Mouse (Mus musculus): Measurements from ENCODE around the gene Slc9a9.

Slc9a9 gene

DNA sequence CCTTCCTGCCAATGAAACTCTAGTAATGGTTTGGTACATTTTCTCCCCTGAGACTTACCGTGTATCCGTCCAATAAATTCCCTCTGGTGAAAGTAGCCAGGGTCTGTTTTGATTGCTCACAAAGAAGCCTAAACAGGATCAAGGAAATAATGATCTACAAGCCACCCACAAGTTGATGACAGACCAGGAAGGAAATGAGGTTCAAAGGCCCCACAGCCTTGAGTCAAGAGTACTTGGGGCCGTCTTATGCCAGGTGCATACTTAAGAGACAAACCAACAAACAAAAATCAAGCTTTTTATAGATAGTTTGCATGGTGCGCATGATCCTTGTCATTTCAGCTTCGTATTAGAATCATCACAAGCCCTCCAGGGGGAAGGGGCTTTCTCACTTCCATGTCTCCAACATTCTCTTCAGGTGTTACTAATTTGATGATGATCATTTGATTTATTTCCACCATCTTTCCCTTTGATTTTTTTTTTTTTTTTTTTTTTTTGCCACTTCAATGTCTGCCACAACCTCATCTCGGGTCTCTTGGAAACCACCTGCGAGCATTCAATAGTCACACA, 275.9 kb downstream of the Slc9a9 start:
- no peak for DNase-seq (ENCODE audit: low read depth, low spot score)

DNA sequence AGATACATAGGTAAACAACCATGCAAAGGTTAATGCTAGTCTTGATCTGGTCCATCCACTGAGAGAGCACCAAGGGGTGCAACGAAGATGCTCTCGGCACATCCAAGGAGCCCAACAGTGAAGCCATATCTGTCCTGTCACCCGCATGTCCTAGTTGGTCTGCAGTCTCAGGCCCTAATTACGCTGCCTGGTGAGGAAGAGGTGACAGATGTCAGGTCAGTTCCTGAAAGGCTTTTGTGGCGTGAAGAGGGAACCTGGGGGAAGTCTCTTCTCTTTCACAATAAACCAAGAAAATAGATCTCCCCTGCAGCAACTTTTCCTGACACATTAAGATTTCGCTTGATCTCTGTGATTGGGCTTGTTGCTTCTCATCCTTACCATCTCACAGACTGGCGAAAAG, 277.5 kb downstream of the Slc9a9 start:
- DNase-seq (ENCODE audit: low read depth, low spot score) = no peak

DNA sequence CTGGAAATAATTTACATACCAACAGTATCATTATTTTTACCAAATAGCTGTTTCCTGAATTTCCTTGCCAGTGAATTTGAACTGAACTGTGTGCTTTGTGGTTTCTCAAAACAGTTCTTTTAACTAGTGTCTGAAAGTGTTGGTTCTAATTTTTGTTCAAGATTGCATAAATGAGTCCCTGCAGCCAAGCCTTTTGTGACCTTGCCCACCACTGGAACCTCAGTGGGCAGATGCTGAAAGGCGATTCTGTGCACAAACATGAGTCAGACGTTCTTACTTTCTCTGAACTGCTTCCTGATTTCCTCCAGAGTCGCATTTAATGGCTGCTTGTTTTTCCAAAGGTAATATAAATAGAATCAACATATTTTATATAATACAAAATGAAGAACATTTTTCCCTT, 281.0 kb downstream of the Slc9a9 start:
- DNase-seq (ENCODE audit: low read depth, low spot score) = no peak

DNA sequence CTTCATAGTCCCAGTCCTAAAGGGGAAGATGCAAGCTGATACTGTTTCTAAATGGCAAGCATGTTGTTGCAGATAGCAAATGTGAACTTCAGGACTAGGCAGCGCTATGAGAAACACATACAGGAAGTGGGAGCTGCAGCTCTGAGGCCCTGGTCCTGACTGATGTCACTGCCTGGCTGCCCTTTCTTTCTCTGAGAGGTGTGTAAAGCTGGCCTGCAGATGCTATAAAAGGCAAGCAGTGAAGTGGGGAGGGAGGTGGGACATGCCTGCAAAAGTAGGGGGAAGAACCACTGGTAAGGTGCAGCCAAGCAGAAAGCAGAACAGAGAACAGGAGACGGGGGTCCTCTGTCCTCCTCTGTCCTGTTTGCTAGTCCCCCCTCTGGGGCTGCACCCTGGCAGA, 285.9 kb downstream of the Slc9a9 start:
- DNase-seq (ENCODE audit: low read depth, low spot score) = no peak

DNA sequence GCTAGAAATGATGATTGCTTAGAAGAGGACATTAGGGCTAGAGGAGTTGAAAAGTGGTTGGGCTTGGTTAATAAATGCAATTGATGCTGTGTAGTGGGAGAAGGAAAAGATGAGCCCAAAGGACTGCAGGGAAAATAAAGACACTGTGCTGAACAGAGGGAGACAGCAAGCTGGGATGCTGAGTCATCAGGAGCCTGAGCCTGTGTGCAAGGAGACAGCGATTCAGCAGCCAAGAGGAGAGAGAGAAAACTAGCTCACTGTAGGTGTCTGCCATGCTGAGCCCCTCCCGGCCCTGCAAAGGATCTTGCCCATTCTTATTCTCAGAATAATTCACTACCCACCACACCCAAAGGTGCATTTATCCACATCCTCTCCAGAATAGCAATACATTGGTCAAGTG, 288.7 kb downstream of the Slc9a9 start:
- DNase-seq (ENCODE audit: low read depth, low spot score) = no peak

DNA sequence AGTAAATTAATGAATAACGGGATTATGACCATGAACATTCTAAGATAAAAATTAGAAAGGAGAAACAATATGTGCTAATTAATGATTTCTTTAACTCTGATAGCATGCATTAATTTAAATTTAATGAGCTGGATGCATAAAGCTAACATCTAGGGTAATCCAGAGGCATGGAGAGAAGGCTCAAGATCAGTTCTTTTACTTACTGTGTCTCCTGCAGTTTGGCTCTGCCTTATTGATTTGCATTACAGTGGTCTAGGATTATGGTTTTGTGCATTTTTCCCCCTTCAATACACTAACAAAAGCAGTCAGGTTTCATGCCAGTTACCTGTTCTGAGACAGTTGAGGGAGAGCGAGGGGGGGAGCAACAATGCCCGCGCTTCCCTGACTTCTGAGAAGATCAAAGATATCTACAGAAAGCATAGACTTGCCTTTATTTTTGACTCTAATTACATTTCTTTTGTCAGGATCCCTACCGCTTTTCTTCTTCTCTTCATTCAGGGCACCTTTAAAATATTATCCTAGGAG, 298.9 kb downstream of the Slc9a9 start:
- DNase-seq (ENCODE audit: low read depth, low spot score) = no peak

DNA sequence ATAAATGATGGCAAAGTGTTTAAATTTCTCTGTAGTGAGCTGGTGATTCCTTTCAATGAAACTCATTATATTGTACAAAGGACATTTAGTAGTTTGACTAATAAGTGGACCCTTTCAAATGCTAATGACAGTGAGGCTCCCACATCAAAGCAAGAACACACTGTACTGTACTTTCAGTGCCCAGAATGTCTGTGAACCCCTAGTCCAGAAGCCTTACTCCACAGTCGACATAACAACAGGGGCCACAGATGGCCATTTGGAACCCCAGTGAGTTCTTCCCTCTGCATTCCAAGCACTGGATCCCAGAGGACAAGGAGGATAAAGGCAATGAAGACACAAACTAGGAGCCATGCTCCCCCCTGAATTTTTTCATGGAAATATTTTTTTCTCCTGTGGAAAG, 299.4 kb downstream of the Slc9a9 start:
- DNase-seq (ENCODE audit: low read depth, low spot score) = no peak

DNA sequence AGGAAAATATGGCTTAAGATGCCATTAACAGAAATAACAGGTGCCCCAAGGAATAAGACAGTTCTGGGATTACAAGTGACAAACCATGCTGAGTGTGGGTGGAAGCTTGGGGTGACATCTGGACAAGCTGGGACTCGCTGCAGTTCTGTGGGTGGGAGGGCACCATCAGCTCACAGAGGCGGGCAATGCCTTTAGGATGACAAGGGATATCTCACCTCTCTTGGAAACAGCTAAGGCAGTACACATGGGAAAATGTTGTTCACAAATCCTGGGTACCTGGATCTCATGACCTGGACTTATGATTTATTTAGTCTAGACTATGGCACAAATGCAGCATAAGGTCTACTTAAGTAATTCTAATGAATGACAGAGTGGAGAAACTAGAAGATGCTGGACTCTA, 302.3 kb downstream of the Slc9a9 start:
- no peak for DNase-seq (ENCODE audit: low read depth, low spot score)

DNA sequence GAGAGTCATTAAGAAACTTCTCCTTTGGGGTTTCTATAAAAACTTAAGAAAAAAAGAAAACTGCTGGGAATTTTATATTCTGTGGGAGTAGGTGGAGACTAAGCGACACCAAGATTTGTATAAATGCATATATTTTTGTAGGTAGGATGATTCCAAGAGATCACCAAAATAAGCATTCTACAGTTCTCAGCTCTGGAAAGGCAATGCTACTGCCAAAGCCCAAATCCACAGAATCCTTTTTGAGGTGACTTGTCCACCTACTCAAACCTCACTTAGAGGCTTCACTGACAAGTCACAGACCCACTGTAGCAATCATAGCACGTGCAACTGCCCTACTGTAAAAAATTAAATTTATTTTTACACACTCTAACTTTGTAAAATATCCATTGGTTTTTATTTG, 303.0 kb downstream of the Slc9a9 start:
- no peak for DNase-seq (ENCODE audit: low read depth, low spot score)

DNA sequence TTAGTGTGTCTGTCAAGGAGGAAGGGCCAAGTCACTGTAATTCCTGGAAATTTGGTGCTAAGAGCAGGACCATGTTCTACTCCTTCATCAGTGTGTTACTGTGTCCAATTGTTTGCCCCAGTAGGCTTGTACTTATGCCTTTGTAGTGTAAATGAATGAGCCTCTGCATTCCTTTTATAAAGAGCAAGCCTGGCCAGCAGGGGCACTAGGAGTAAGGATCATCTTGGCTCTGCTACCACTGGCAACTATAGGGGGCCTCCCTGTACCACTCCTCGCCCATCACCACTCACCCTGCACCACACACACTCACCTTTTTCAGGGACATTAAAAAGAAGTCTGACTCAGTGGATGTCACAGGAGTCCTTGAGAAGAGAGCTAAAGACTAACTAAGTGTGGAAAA, 306.5 kb downstream of the Slc9a9 start:
- no peak for DNase-seq (ENCODE audit: low read depth, low spot score)

DNA sequence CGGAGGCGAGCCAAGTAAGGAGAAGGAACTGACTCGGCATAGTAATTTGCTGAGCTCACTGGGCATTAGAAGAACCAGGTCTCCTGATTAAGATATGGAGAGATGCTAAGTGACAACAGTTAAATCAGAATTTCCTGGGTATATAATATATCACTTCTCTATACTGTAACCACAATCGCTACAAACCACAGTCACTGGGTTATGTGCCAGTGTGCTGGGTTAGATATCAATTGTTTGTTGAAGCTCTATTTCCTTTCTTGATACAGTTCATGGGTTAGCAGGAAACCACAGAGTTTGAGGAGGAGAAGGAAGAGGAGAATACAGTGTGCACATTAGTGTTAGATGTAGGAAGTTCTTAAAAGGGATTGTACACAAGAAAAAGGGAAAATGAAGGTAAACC, 323.9 kb downstream of the Slc9a9 start:
- DNase-seq (ENCODE audit: low read depth, low spot score) = no peak

DNA sequence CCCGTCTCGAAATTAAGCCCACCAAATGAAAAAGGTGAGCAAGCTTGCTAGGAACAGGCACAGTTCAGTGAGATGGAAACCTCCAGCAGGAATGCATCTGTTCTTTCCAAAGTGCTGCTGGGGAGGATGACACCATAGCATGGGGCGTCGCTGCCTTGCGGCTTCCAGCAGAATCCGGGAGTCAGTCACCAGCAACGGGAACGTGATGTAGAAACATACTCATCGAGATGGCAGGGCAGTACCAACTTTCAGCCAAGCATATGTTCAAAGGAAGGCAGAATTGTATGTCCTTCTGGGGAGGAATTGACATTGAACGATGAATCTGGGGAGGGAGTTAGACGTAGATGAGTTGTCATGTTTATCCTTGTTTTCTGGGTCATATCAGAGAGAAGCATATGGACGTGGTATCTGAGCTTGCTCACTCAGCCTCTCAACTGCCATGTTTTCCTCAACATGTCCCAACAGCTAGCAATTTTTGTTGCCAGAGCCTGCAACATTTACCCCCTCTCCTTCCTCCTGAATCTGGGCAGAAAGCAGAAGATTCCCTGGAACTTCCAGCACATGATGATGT, 350.5 kb downstream of the Slc9a9 start:
- no peak for DNase-seq (ENCODE audit: low read depth, low spot score)

DNA sequence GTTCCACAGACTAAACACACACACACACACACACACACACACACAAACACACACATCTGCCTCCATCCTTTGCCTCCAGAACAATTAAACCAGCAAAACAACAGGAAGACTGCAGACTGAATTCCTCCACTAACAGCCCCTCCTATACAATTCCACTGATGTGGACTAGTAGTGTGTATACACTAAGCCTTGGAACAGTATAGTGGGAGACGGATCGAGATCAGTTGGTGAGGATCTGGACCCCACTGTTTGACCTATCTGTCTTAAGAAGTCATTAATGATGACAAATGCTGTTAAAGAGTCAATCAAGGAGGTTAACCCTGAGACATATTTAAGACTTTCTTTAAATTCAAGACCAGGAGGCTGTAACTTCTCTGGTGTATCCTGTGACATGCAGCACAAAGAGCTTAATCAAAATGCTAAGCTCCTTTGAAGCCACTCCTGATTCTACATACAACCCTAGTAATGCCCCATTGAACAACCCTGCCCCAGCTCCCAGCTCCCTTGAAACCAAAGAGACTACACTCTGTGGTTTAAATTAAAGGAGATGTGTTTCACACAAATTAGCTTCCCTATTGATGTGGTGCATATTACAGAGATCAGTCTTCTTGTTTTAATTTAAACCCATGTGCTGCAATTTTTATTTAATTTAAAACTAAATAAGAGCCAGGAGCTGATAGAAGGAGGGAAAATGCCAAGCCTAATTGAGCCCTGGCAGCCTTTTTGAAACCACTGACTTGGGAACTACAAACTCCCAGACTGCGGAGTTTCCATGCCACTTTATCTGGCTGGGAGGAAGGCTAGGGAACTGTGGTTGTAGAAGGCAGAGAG, 364.6 kb downstream of the Slc9a9 start:
- no peak for DNase-seq (ENCODE audit: low read depth, low spot score)

DNA sequence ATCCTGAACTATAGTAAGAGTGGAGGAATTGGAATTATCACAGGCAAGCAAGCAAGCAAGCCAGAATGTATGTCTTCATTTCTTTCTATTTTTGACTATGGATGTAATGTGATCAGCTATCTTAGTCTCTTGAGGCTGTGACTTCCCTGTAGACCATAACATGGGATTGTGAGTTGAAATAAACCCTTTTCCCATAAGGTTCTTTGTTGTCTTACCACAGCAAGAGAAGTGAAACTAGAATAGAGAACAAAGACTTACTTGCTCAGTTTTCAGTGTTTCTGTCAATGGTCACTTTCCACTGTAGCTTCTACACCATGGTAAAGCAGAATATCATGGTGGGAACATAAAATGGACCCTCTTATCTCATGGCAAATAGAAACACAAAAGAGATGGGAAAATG, 366.5 kb downstream of the Slc9a9 start:
- no peak for DNase-seq (ENCODE audit: low read depth, low spot score)

DNA sequence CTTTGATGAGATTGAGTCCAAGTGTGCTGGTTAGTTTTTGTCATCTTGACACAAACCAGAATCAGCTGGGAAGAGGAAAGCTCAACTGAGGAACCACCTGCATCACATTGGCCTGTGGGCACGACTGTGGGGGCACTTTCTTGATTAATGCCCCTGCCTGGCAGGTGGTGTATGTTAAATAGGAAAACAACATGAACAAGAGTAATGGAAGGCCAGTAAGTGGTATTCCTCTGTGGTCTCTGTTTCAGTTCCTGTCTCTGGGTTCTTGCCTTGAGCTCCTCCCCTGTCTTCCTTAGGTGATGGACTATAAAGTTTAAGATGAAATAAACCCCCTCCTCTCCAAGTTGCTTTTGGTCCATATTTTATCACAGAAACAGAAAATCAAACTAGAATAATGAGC, 372.7 kb downstream of the Slc9a9 start:
- DNase-seq (ENCODE audit: low read depth, low spot score) = no peak

DNA sequence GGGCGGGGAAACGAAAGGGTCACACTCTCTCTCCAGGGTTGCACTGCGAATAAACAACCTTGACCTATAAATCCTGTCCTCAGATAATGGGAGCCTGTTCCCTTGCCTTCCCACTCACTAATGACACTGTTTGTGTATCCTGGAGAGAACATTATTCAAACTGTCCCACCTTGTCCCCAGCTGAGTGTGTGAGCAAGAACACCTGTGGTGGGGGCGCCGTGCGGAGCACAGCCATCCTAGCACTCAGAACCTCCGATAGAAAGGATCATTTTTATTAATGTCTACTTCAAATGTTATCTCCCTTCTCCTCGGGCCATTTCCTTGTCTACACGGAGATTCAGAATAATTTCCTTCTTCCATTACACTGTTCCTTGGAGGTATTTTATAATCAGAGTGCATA, 382.5 kb downstream of the Slc9a9 start:
- DNase-seq (ENCODE audit: low read depth, low spot score) = no peak

DNA sequence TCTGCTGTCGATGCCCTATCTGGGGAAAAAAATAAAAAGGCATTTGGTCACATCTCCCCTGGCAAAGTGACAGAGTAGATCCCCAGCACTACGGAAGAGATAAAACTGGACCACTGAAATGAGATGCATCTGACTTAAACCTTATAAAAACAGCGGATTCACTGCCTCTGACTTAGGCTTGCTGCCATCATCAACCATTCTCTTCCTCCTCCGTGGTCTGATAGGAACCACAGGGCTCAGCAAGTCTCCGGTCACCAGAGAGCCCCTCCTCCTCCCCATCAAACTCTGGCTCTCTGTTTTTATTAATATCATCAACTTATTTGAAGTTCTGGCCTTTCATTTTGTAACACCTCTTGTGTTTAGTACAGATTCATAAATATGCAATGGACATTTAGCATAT, 383.5 kb downstream of the Slc9a9 start:
- DNase-seq (ENCODE audit: low read depth, low spot score) = no peak

DNA sequence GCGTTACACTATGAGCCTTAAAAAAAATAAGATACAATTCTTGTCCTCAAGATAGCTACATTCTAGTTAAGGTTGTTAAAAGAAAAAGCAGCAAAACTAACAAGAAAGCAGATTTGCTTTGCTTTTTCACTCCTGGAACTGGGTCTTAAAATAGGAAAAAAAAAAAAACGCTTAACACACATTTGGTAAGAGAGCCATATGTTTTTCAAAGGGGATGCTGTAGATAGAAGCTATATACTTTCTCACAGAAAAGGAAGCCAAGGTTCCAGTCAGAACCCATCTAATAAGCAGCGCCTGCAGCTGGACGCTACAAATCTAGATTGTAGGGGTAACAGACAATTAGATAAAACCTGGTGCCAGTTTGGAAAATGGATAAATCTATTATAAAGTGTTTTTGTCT, 386.1 kb downstream of the Slc9a9 start:
- no peak for DNase-seq (ENCODE audit: low read depth, low spot score)

DNA sequence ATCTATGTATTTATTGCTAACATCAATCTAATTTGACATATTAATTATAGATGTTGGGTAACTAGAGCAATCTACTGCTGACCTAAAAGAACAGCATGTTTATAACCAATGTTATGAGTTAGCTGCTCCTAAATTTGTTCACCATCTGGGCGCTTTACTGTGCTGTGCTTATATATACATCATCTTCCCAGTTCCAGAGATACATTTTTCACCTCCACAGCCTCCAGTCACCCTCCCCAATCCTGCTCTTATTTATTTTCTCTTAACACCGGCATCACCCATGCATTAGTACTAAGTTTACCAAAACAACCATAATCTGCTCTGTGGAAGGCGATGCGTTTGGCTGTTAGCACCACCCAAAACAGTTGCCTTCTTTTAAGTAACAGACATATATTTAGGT, 391.0 kb downstream of the Slc9a9 start:
- no peak for DNase-seq (ENCODE audit: low read depth, low spot score)

DNA sequence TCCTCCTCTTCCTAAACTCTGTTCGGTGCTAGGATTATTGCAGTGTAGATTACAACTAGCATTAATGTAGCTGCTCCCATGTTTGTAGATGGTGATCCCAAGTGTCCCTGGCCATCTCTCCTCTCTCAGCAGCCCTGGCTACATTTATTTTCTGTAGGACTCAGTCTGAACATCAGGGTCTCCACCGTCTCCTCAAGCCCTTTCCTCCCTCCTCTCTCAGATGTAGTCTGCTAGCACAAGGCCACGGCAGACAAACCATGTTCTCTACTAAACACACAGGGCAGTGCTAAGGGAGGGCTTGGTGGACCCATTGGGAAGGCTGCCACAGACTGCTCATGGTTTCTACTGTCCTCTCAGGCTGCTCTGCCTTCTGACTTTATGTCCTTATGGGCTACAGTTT, 397.3 kb downstream of the Slc9a9 start:
- no peak for DNase-seq (ENCODE audit: low read depth, low spot score)

DNA sequence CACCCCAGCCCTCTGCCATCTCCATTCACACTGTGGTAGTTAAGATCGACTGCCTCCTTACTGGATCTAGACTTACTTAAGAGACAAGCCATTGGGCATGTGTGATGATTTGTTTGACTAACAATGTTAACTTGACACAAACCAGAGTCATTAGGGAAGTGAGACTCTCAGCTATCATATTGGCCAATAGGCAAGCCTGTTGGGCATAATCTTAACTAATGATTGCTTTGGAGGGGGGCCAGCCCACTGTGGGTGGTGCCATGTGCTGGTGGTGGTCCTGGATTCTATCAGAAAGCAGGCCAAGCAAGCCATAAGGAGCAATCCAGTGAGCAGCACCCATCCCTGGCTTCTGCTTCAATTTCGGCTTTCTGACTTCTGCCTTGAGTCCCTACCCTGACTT, 398.8 kb downstream of the Slc9a9 start:
- no peak for DNase-seq (ENCODE audit: low read depth, low spot score)

DNA sequence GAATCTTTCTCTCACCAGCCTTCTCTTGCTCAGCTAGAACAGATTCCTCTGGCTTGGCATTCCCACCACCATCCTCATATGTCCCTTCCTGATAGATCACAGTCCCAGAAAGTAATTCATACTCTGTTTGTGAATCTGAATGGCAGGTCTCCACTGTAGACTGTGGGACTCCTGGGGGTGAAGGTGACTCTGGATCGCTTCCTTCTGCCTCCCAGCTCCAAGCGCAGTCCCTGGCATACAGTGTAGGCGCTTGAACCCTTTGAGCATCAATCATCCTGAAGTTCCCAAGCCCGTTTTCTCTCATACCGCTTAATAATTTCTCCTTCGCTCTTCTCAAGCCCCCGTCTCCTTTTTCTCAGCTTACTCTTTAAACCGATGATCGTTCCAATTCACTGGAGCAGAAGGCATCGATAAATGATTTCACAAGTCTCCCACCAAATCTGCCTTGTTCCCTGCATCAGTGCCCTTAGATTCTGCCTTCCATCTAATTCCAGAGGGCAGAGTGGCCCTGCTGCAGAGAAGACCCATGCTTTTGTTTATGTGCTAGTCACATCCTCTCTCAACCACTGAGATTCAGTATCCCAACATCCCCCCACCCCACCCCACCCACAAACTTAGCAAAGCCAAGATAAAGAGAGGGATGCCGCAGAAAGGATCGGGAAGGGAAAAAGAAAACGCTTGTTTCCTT, 401.3 kb downstream of the Slc9a9 start:
- no peak for DNase-seq (ENCODE audit: low read depth, low spot score)
